Mouse (Mus musculus): ENCODE measurements at regions not wholly inside any gene's neighbourhood (a gene's known extent, or its start where the extent isn't known, plus 50 kb on each side); places are given as distances from the start of the nearest gene placed in this dataset.

DNA sequence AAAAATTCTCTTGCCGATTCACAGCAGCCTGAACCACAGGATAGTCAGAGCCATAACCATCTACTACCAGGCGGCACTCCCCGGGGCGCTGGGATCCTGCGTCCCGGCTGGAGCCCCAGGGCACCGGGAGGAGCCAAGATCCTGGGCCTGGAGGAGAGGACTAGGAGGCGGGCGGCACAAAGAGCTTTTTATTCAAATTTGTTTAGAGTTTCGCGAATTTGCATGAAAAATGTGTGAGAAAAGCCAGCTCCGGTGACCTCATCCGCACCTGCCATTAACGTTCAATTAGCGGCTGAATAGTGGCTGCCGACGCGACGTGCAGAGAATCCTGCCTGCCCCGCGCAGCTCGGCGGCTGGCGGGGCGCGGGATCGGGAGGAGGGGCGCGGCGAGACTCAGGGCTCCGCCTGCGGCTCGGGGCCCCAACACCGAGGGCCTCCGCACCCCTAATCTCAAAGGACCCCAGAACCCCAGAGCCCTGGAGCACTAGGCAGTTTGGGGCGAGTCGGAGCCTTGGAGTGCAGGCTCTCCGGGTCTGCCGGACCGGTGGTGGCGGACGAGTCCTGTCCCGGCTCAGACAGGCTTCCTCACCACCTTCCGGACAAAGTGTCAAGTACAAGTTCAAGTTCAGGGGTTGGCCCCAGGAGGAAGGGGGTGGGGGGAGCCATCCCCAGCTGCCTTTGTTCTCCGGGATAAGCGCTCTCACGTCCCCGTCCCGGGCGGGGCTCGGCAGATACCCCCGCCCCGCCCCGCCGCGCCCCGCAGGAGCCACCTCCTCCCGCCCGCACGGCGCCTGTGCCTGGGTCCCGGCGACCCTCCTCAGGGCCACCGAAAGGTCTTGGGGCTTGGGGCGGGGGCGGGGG lies 69.3 kb upstream of the Polg start:
- H3K4me1 ChIP-seq (ENCODE audit: control insufficient read depth, insufficient read depth, low read length) = no peaks in the 10 kb centered on the region
- no peak for TF ChIP-seq POLR2A (IDR thresholded peaks at IDR 0.05; ENCODE audit: insufficient read depth, low read length)
- TF ChIP-seq EP300 (IDR thresholded peaks at IDR 0.05; ENCODE audit: insufficient read depth, low read depth, low read length) = peak; percentile 31; the same call in 1 of the 2 replicates
- no peaks in the 10 kb centered on the region for H3K9me3 ChIP-seq (replicated peaks; ENCODE audit: control insufficient read depth, insufficient read depth, low read length, poor library complexity, severe bottlenecking)
- H3K36me3 ChIP-seq (ENCODE audit: control insufficient read depth, insufficient read depth, low read length, poor library complexity, severe bottlenecking) = no peaks in the 10 kb centered on the region
- peak overlapping the region; percentile 71 for H3K4me3 ChIP-seq (ENCODE audit: low read depth, low read length)
- peak overlapping the region; percentile 39; the same call in 1 of the 2 replicates for H3K9ac ChIP-seq (ENCODE audit: low read depth, poor library complexity, severe bottlenecking)
- H3K27me3 ChIP-seq (ENCODE audit: control insufficient read depth, insufficient read depth, low read length, poor library complexity, severe bottlenecking) = peaks cover 19% of the 10 kb centered on the region
- H3K27ac ChIP-seq (ENCODE audit: insufficient read depth, low read length) = no peak overlapping the region

DNA sequence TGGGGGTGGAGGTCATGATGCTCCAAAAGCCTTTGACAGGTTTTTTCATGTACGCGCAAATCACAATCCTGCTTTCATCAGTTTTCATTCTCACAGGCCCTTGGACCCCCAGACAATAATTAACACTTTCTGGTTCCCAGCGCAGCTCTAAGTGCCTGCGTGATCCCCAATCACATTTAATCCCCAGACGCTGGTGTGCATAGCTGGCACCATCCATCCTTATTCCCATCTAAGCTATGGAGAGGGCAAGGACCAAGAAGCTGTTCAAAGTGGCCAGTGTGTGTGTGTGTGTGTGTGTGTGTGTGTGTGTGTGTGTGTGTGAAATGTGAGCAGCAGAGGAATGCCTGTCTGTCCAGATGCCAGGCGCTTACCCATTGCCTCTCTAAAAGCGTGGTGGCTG lies 68.7 kb upstream of the Polg start:
- H3K36me3 ChIP-seq (ENCODE audit: control insufficient read depth, insufficient read depth, low read length, poor library complexity, severe bottlenecking) = no peaks in the 10 kb centered on the region
- no peak overlapping the region for H3K27ac ChIP-seq (ENCODE audit: insufficient read depth, low read length)
- no peak for TF ChIP-seq EP300 (IDR thresholded peaks at IDR 0.05; ENCODE audit: insufficient read depth, low read depth, low read length)
- no peak for TF ChIP-seq POLR2A (IDR thresholded peaks at IDR 0.05; ENCODE audit: insufficient read depth, low read length)
- no peak overlapping the region for H3K4me3 ChIP-seq (ENCODE audit: low read depth, low read length)
- no peaks in the 10 kb centered on the region for H3K4me1 ChIP-seq (ENCODE audit: control insufficient read depth, insufficient read depth, low read length)
- peaks cover 14% of the 10 kb centered on the region for H3K27me3 ChIP-seq (ENCODE audit: control insufficient read depth, insufficient read depth, low read length, poor library complexity, severe bottlenecking)
- no peak overlapping the region for H3K9ac ChIP-seq (ENCODE audit: low read depth, poor library complexity, severe bottlenecking)
- H3K9me3 ChIP-seq (replicated peaks; ENCODE audit: control insufficient read depth, insufficient read depth, low read length, poor library complexity, severe bottlenecking) = no peaks in the 10 kb centered on the region

DNA sequence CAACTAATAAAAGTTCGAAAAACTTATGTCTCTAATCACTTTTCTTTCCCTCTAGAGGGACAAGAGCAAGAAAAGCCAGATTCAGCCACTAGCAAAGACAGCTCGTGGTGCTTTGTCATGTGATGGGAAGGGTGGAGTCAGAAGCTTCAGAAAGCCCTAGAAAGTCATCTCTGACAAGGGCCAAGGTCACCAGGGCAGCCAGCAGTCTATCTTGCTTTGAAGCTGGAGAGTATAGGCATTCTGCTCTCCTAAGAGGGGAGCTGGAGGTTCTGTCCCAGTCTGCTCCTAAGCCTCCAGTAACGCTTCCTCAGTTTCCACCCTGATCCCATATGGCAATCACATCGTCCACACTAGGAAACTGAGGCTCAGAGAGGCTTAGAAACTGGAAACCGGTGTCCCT lies 68.2 kb upstream of the Polg start:
- H3K9ac ChIP-seq (ENCODE audit: low read depth, poor library complexity, severe bottlenecking) = no peak overlapping the region
- H3K9me3 ChIP-seq (replicated peaks; ENCODE audit: control insufficient read depth, insufficient read depth, low read length, poor library complexity, severe bottlenecking) = no peaks in the 10 kb centered on the region
- TF ChIP-seq POLR2A (IDR thresholded peaks at IDR 0.05; ENCODE audit: insufficient read depth, low read length) (no peak), CTCF (IDR thresholded peaks at IDR 0.05; ENCODE audit: low read depth, low read length) (no peak)
- H3K27ac ChIP-seq (ENCODE audit: insufficient read depth, low read length) = no peak overlapping the region
- no peaks in the 10 kb centered on the region for H3K4me1 ChIP-seq (ENCODE audit: control insufficient read depth, insufficient read depth, low read length)
- no peaks in the 10 kb centered on the region for H3K36me3 ChIP-seq (ENCODE audit: control insufficient read depth, insufficient read depth, low read length, poor library complexity, severe bottlenecking)
- H3K4me3 ChIP-seq (ENCODE audit: low read depth, low read length) = no peak overlapping the region
- H3K27me3 ChIP-seq (ENCODE audit: control insufficient read depth, insufficient read depth, low read length, poor library complexity, severe bottlenecking) = peaks cover 11% of the 10 kb centered on the region

DNA sequence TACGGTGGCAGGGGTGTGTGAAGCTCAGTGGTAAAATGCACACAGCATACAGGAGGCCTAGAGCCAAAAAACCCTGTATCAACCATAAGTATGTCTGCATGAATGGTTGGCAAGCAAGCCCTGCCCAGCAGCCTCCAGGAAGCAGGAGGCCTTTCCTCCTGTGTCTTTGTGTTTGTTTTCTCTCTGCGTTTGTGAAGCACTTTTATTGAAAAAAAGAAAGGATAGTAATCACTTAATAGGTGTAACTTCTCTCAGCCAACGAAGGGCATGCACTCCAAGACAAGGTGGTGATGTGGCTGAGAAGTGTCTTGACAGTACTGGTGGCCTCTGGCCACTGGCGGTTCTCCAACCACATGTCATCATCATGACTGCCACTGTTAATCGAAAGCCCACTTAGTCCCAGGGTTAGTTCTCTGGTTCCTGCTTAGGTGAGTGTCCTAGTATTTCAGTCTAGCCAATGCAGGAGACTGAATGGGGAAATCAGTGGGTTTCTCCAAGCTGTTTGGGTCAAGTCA lies 66.5 kb upstream of the Polg start:
- H3K9me3 ChIP-seq (replicated peaks; ENCODE audit: control insufficient read depth, insufficient read depth, low read length, poor library complexity, severe bottlenecking) = no peaks in the 10 kb centered on the region
- H3K27me3 ChIP-seq (ENCODE audit: control insufficient read depth, insufficient read depth, low read length, poor library complexity, severe bottlenecking) = peaks cover 5% of the 10 kb centered on the region
- no peak for TF ChIP-seq CTCF (IDR thresholded peaks at IDR 0.05; ENCODE audit: low read depth, low read length)
- TF ChIP-seq POLR2A (IDR thresholded peaks at IDR 0.05; ENCODE audit: insufficient read depth, low read length) = no peak
- TF ChIP-seq EP300 (IDR thresholded peaks at IDR 0.05; ENCODE audit: insufficient read depth, low read depth, low read length) = no peak
- no peak overlapping the region for H3K4me3 ChIP-seq (ENCODE audit: low read depth, low read length)
- H3K4me1 ChIP-seq (ENCODE audit: control insufficient read depth, insufficient read depth, low read length) = no peaks in the 10 kb centered on the region
- no peak overlapping the region for H3K9ac ChIP-seq (ENCODE audit: low read depth, poor library complexity, severe bottlenecking)
- no peak overlapping the region for H3K27ac ChIP-seq (ENCODE audit: insufficient read depth, low read length)
- no peaks in the 10 kb centered on the region for H3K36me3 ChIP-seq (ENCODE audit: control insufficient read depth, insufficient read depth, low read length, poor library complexity, severe bottlenecking)

DNA sequence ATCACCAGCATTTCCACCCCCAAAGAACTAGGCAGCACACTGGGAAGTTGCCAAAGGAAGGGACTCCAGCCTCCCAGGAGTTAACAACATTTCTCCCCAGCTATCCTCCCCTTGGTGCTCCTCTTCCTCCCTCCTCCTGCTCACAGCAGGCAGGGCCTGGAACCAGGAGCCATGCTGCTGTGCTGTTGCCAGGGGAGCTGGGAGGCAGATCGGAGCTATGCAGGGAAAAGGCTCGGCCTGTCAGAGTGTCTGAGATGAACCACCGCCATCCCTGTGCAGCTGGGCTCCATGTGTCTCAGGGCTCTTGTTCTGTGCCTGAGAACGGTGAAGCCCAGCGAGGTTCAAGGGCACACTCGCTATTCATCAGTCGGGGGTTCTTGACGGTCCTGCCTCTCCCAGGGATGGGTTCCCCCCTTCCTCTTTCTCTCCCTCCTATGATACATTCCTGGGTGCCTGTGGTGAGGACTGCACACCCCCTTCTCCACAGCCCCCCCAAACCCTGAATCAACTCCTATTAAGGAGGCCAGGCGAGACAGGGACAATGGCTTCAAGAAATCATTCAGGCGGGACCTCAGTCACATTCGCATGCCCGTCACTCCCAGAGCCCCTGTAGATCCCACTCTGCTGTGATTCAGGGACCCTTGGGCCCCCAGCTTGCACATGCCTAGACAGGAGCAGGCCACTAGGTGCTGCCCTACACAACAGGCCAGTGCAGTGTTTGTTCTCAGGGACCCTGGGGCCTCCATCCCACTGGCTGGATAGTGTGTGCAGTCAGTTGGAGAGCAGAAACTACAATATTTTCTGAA lies 65.6 kb upstream of the Polg start:
- Histone ChIP-seq H3K9ac (ENCODE audit: low read depth, poor library complexity, severe bottlenecking) (no peak overlapping the region), H3K27me3 (ENCODE audit: control insufficient read depth, insufficient read depth, low read length, poor library complexity, severe bottlenecking) (peaks cover 5% of the 10 kb centered on the region), H3K4me1 (ENCODE audit: control insufficient read depth, insufficient read depth, low read length) (no peaks in the 10 kb centered on the region), H3K4me3 (ENCODE audit: low read depth, low read length) (no peak overlapping the region), H3K27ac (ENCODE audit: insufficient read depth, low read length) (no peak overlapping the region), H3K36me3 (ENCODE audit: control insufficient read depth, insufficient read depth, low read length, poor library complexity, severe bottlenecking) (no peaks in the 10 kb centered on the region), H3K9me3 (replicated peaks; ENCODE audit: control insufficient read depth, insufficient read depth, low read length, poor library complexity, severe bottlenecking) (no peaks in the 10 kb centered on the region)
- TF ChIP-seq EP300 (IDR thresholded peaks at IDR 0.05; ENCODE audit: insufficient read depth, low read depth, low read length) = no peak
- TF ChIP-seq CTCF (IDR thresholded peaks at IDR 0.05; ENCODE audit: low read depth, low read length) = no peak
- TF ChIP-seq POLR2A (IDR thresholded peaks at IDR 0.05; ENCODE audit: insufficient read depth, low read length) = no peak

DNA sequence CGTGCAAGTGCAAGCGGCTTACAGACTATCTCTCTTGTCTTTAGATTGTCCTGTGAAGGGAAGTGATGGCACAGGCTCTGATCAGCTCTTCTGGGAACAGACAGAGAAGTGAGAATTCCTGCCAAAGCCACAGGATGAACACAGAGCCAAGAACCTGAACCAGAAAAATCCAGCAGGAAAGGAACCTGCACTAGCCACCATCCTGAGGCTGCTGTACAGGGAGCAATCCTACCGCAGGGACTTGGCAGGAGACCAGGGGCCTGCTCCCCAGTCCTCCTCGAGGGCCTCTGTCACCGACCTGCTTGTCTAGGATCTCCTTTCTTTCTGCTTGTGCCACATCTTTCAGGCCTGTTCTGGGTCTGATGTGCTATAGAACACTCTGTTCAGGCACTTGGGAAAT lies 65.0 kb upstream of the Polg start:
- H3K9me3 ChIP-seq (replicated peaks; ENCODE audit: control insufficient read depth, insufficient read depth, low read length, poor library complexity, severe bottlenecking) = no peaks in the 10 kb centered on the region
- no peaks in the 10 kb centered on the region for H3K36me3 ChIP-seq (ENCODE audit: control insufficient read depth, insufficient read depth, low read length, poor library complexity, severe bottlenecking)
- H3K9ac ChIP-seq (ENCODE audit: low read depth, poor library complexity, severe bottlenecking) = no peak overlapping the region
- peaks cover 5% of the 10 kb centered on the region for H3K27me3 ChIP-seq (ENCODE audit: control insufficient read depth, insufficient read depth, low read length, poor library complexity, severe bottlenecking)
- no peak overlapping the region for H3K4me3 ChIP-seq (ENCODE audit: low read depth, low read length)
- TF ChIP-seq EP300 (IDR thresholded peaks at IDR 0.05; ENCODE audit: insufficient read depth, low read depth, low read length) (no peak), POLR2A (IDR thresholded peaks at IDR 0.05; ENCODE audit: insufficient read depth, low read length) (no peak), CTCF (IDR thresholded peaks at IDR 0.05; ENCODE audit: low read depth, low read length) (no peak)
- H3K4me1 ChIP-seq (ENCODE audit: control insufficient read depth, insufficient read depth, low read length) = no peaks in the 10 kb centered on the region
- H3K27ac ChIP-seq (ENCODE audit: insufficient read depth, low read length) = no peak overlapping the region

Measured in ES-Bruce4 (cell line).